Mouse (Mus musculus) CD4-positive, CD25-positive, alpha-beta regulatory T cell, adult 4 months (primary cell): Measurements from ENCODE around the gene Zfp558. TPM values are rescaled to one million over a fixed set of nuclear protein-coding genes. Genes with fewer than 3 reads are reported as not detected.
"Not testable (repeated sequence)": the region's sequence is repeated elsewhere in the genome, so short reads cannot be mapped to it uniquely, and the experiment has no call there.

Source experiments
- ATAC-seq: one replicate; pipeline ENCODE4 v1.8.0; 2017
- polyA plus RNA-seq, 2 experiments: library from polyadenylated mRNA; unstranded; fragments of 100-300 nt; shearing (Covaris generic); gene quantifications; one replicate each; pipeline ENCODE4 v1.2.1; 2017

The Zfp558 gene
- 1 to 10 TPM; 2.3 to 2.7 TPM for polyA plus RNA-seq

DNA sequence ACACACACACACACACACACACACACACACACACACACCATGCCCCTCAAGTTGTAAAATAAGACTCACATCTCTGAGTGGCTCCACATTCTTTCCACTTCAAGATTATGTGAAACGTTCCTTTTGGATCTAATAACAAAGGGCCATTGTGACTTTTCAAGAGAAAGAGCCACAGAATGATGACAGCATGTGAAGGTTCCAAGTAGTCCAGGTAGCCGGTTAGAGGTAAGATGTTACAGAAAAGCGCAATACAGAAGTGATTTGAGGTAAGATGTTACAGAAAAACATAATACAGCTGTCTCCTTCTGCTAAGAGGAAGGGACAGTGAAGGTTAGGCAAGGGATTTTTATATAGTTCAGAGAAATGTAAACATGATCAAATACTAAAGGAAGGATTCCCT, at the start of gene Zfp558, which contains the start of gene Mbd3l1:
Gene Zfp558 (minus strand): TSS at position 101 of the 400 bp plus-strand sequence.
Gene Mbd3l1 (plus strand): TSS at position 192 of the 400 bp plus-strand sequence.
- ATAC-seq = no peak

DNA sequence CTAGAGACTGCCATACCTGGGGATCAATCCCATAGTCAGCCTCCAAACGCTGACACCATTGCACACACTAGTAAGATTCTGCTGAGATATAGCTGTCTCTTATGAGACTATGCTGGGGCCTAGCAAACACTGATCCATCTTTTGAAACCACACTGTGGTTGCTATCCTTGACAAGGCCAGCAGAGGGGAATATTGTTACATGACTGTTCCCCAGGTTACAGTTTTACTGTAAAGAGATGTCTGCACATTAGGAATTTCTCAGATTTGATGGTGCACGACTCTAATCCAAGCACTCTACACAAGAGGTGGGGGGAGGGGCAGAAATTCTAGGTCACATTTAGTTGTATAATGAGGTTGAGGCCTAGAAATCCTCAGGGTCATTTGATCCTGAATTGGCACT, 30.0 kb upstream of the Zfp558 start:
- no peak for ATAC-seq

DNA sequence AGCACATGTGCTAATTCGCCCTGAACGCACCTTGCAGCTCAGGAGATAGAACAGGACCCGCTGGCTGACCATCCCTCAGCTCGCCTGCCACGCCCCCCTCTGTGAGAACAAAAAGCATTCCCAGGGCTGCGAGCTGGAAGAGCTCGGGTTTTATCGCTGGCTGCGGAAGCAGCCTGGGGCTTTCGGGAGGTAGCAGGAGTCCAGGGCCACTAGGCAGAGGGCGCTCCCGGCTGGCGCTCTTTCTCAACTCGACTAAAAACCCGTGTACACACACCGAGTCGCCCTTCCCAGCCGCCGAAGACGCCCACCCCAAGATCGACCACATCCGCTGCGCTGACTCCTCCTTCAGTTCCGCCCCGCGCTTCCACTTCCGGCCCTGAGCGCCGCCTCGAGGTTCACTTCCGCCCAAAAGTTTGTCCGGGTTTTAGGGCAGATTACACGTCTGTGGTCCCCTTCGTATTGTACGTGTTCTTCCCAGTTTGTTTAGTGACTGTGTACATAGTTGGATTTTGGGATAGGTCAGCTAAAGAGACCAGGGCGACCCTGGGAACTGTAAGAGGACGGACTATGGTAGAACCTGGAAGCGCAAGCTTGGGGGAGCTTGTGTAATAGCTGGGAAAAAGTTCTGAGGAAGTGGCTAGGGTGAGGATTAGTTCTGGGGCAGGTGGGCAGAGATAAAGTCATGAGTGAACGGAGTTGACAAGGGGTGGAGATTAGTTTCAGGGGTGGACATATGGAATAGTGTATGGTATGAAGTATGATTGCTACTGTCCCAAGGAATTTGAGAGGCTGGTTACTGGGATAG, 4.5 kb downstream of the Zfp558 start:
- peak; percentile 98 for ATAC-seq

DNA sequence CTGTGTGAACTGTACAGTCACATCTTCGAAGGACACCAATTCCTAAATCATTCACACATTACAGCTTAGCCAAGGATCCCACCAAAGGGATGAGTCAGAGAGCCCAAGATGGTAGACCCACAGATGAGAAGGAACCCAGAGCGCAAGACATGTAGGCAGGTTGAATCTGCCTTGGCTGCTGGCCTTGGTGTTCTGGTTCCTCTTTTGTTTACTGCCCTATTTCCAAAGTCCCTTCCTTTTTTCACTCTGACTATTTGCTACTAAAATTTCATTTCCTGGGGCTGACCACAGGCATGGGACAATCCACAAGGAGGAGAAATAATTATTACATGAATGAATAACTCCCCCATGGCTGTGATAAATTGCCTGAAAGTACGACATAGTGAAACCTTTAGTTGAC, 10.1 kb downstream of the Zfp558 start:
- no peak for ATAC-seq

DNA sequence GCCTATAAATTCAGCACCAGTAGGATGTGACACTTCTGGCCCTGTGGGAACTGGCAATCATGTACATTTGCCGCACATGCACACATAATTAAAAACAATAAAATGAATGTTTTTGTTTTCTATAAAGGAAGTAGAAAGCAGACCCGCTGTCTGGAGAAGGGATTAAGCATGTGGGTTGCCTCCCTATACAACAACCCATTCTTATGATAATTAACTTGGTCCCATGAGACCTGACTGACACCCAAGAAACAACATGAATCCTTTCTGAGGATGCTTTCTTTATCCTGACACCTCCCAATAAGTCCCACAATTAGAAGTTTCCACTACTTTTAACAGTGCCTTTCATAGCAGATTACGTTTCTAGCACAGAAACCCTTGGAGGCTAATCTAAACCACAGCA, 10.7 kb downstream of the Zfp558 start:
- no peak for ATAC-seq

DNA sequence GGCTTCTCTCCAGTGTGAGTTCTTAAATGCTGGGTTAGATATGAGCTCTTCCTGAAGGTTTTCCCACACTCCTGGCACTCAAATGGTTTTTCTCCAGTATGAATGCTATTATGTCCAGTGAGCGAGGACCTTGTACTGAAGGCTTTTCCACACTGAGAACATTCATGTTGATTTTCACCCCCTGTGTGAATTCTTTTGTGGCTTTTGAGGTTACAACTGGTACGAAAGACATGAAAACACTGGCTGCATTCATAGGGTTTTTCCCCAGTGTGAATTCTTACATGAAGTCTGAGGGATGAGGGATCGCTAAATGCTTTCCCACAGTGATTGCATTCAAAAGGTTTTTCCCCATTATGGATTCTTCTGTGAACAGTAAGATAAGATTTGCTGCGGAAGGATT, 21.5 kb downstream of the Zfp558 start:
- no peak for ATAC-seq

DNA sequence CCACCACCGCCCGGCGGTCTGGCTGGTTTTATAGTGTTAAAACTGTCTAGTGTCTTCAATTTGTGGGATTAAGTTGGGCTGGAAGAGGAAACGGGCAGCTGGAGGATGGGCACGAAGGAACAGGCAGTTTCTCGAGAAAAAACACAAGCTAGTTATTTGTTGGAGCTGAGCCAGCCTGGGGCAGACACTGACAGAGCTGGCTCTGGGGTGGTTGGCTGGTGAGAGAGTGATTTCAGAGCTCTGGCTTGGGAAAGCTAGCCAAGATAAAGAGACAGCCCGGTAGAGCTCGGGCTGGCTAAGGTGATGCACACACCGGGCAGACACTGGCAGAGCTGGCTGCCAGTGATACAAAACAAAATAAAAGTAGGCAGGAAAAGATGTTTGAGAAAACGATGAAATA, 46.4 kb downstream of the Zfp558 start:
- no peak for ATAC-seq

DNA sequence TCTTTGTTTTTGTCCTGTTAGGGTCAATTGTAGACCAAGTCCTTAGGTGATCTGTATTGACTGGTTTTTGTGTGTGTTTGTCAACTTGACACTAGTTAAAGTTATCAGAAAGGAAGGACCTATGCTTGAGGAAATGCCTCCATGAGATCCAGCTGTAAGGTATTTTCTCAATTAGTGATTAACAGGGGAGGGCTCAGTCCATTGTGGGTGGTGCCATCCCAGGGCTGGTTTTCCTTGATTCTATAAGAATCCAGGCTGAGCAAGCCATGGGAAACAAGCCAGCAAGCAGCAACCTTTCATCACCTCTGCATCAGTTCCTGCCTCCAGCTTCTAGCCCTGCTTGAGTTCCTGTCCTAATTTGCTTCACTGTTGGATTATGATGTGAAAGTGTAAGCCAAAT, 47.7 kb downstream of the Zfp558 start, which contains the start of gene Mbd3l2:
Gene Mbd3l2 (plus strand): TSS at position 301 of the 400 bp plus-strand sequence.
- ATAC-seq = no peak

DNA sequence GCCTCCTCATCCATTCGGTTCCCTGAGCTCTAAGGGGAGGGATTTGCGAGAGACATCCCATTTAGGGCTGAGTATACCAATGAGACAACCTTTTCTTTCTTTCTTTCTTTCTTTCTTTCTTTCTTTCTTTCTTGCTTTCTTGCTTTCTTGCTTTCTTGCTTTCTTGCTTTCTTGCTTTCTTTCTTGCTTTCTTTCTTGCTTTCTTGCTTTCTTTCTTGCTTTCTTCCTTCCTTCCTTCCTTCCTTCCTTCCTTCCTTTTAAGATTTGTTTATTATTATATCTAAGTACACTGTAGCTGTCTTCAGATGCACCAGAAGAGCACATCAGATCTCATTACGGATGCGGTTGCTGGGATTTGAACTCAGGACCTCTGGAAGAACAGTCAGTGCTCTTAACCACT, 65.7 kb downstream of the Zfp558 start:
- not testable (repeated sequence) for ATAC-seq

Other genes with a start within 250 kb of the Zfp558 start
- 100 to 1,000 TPM; 109 to 134 TPM for gene Chordc1, start 186.1 kb downstream of the Zfp558 start, polyA plus RNA-seq
- under 1 TPM in 1 of 2 experiments, not detected in 1; 0.55 TPM for gene Naalad2, start 75.3 kb downstream of the Zfp558 start, polyA plus RNA-seq
- under 1 TPM in 1 of 2 experiments, not detected in 1; 0.15 TPM for gene Ubtfl1, start 73.8 kb downstream of the Zfp558 start, polyA plus RNA-seq
- not detected for gene Mbd3l2, start 47.6 kb downstream of the Zfp558 start, polyA plus RNA-seq
- gene Mbd3l1, start 91 bp upstream of the Zfp558 start, polyA plus RNA-seq = not detected
- gene Muc16, start 196.3 kb upstream of the Zfp558 start, polyA plus RNA-seq = 1 to 10 TPM in 1 of 2 experiments, under 1 TPM in 1; 0.78 to 1.6 TPM